Mouse (Mus musculus) liver, adult (tissue): ENCODE data around the gene Muc1.

Source experiments
- GATA4 ChIP-seq: IDR thresholded peaks from 2 replicates; pipeline ENCODE4 v1.6.1; 2014; ENCODE audit warnings: mild to moderate bottlenecking, low read length; ENCODE audit not compliant: insufficient replicate concordance

Gene Muc1

GRCm38 (mm10) chr3:89225918-89226317 is 2.9 kb upstream of the Muc1 start:
- TF ChIP-seq GATA4, result no peak

- no peak for TF ChIP-seq GATA4
Observed at GRCm38 (mm10) chr3:89226361-89226760, 2.5 kb upstream of the Muc1 start.

GRCm38 (mm10) chr3:89226900-89227299 is 2.0 kb upstream of the Muc1 start, which contains the start of gene Mtx1:
Gene Mtx1 (minus strand): TSS chr3:89227088.
- TF ChIP-seq GATA4, result no peak

GRCm38 (mm10) chr3:89227307-89228179 is 1.3 kb upstream of the Muc1 start:
- no peak for TF ChIP-seq GATA4

- no peak for TF ChIP-seq GATA4
Observed at GRCm38 (mm10) chr3:89228180-89228549, 692 bp upstream of the Muc1 start.

- TF ChIP-seq GATA4, result no peak
Observed at GRCm38 (mm10) chr3:89229276-89229675, 419 bp downstream of the Muc1 start.

GRCm38 (mm10) chr3:89230561-89230960 is 1.7 kb downstream of the Muc1 start:
- TF ChIP-seq GATA4, result no peak

GRCm38 (mm10) chr3:89231345-89231744 is 2.5 kb downstream of the Muc1 start:
- no peak for TF ChIP-seq GATA4

GRCm38 (mm10) chr3:89231772-89232275 is 3.0 kb downstream of the Muc1 start:
- no peak for TF ChIP-seq GATA4

- TF ChIP-seq GATA4, result no peak
Observed at GRCm38 (mm10) chr3:89232614-89233013, 3.8 kb downstream of the Muc1 start.

- no peak for TF ChIP-seq GATA4
Observed at GRCm38 (mm10) chr3:89233562-89234110, 4.8 kb downstream of the Muc1 start.

- no peak for TF ChIP-seq GATA4
Observed at GRCm38 (mm10) chr3:89236516-89236915, 7.7 kb downstream of the Muc1 start.

GRCm38 (mm10) chr3:89237682-89238081 is 8.8 kb downstream of the Muc1 start:
- no peak for TF ChIP-seq GATA4

GRCm38 (mm10) chr3:89238494-89238893 is 9.6 kb downstream of the Muc1 start:
- TF ChIP-seq GATA4, result no peak

GRCm38 (mm10) chr3:89242331-89242895 is 13.6 kb downstream of the Muc1 start:
- no peak for TF ChIP-seq GATA4

GRCm38 (mm10) chr3:89243609-89244008 is 14.8 kb downstream of the Muc1 start:
- no peak for TF ChIP-seq GATA4
